Mouse (Mus musculus) C2C12 (cell line): ENCODE results near the gene Cacna1c.

Experiments used
- CEBPB ChIP-seq: IDR thresholded peaks from one replicate; pipeline ENCODE4 v1.6.1; 2011; ENCODE audit warnings: low read depth, mild to moderate bottlenecking, control low read depth, moderate library complexity
- CTCF ChIP-seq: IDR thresholded peaks from one replicate; pipeline ENCODE4 v1.5.1; 2011; ENCODE audit not compliant: control insufficient read depth, insufficient read depth, insufficient read length
- FOSL1 ChIP-seq: IDR thresholded peaks from one replicate; pipeline ENCODE4 v1.8.0; 2011; ENCODE audit warnings: mild to moderate bottlenecking, low read length; ENCODE audit not compliant: poor library complexity, insufficient read depth, severe bottlenecking
- MAX ChIP-seq: IDR thresholded peaks from one replicate; pipeline ENCODE4 v1.6.1; 2011; ENCODE audit warnings: mild to moderate bottlenecking, control low read depth
- MYOD1 ChIP-seq: IDR thresholded peaks from one replicate; pipeline ENCODE4 v1.6.1; 2011; ENCODE audit warnings: low read depth; ENCODE audit not compliant: control insufficient read depth, insufficient read length
- MYOG ChIP-seq: IDR thresholded peaks from one replicate; pipeline ENCODE4 v1.6.1; 2011; ENCODE audit not compliant: control insufficient read depth, insufficient read length; ENCODE audit errors: extremely low read depth
- USF1 ChIP-seq: IDR thresholded peaks from one replicate; pipeline ENCODE4 v1.6.1; 2011; ENCODE audit warnings: low read depth, mild to moderate bottlenecking, control low read depth, moderate library complexity

GRCm38 (mm10) chr6:119118371-119118770 is 77.8 kb downstream of the Cacna1c start:
- TF ChIP-seq CTCF (no peak), MYOD1 (no peak), MAX (no peak), USF1 (no peak), CEBPB (no peak), MYOG (no peak), FOSL1 (no peak)
